Mouse (Mus musculus): Measurements from ENCODE around the gene Edem3. TPM values are rescaled to one million over a fixed set of nuclear protein-coding genes. Genes with fewer than 3 reads are reported as not detected.

The Edem3 gene
- polyA plus RNA-seq, 1 experiment: 3.6 TPM

DNA sequence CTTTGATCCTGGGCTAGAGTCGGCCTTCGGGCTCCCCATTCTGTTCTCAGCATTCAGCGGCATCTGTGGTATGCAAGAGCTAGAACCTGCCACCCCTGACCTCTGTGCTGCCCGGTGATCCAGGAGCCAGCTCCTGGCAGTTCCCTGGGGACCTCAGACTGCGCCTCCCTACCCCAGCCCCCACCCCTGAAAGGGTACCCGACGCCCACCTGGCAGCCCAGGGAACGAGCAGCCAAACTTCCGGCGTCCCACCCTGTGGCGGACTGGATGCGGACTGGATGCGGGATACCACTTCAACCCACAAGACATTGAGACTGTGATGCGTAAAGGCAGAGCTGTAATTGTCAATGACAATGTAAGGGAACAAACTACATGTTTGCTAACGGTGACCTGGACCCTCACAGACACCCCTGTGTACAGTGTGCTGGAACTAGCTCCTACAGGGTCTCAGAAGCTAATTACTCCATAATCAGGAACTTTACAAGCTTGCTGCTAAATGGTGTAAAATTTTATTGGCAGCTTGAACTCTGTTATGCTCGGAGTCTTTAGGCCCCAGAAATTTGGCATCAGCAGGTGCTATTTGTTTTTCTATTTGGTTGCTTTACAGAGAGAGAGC, 94.9 kb downstream of the Edem3 start:
- Histone ChIP-seq H3K4me3 (ENCODE audit: control insufficient read depth, low read depth, low read length) (no peak overlapping the region), H3K27ac (ENCODE audit: control insufficient read depth, insufficient read depth, low read depth, low read length) (no peak overlapping the region), H3K4me1 (ENCODE audit: control insufficient read depth, insufficient read depth, low read length) (peaks cover 6% of the 10 kb centered on the region), H3K36me3 (ENCODE audit: control insufficient read depth, insufficient read depth, low read length) (no peaks in the 10 kb centered on the region), H3K27me3 (ENCODE audit: control insufficient read depth, insufficient read depth, low read length) (no peaks in the 10 kb centered on the region)
- no peak for TF ChIP-seq POLR2A (IDR thresholded peaks at IDR 0.05; ENCODE audit: control insufficient read depth, low read depth, low read length)
- TF ChIP-seq CTCF (IDR thresholded peaks at IDR 0.05; ENCODE audit: control insufficient read depth, insufficient read depth, insufficient replicate concordance, low read depth, low read length): no peak

DNA sequence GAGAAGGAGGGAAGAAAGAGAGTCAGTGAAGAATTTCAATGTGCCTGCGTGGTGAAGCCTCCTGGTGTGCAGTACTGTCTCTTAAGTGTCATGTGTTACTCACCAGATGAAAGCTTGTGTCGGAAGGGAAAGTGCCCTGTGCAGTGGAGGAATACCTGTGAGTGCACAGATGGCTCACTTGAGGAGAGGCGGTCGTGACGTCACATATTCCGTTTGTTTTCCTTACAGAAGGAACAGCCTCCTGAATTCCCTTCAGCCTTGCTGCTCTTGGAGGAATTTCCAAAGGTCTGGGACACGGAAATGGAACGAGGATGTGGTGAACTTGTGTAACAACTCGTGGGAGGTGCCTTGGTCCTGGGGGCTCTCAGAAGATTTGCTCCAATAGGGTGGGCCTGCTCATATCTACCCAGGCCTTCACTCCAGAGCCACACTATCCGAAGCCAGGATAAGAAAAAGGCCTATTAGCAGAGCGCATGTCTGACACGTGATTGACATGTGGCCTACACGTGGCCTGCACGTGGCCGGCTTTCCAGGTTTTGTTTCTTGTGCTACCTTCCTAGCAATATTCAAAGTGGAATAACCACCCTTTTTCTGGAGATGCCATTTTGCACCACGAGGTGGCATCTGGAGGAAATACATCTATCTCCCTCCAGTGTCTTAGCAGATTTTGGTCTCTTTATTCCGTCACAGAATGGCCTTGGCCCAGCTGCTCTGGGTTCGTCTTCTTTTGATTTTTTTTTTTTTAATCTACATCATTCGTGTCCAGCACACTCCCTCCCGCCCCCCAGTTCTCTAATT, 96.1 kb downstream of the Edem3 start:
- TF ChIP-seq POLR2A (IDR thresholded peaks at IDR 0.05; ENCODE audit: control insufficient read depth, low read depth, low read length): no peak
- no peak for TF ChIP-seq CTCF (IDR thresholded peaks at IDR 0.05; ENCODE audit: control insufficient read depth, insufficient read depth, insufficient replicate concordance, low read depth, low read length)
- H3K4me3 ChIP-seq (ENCODE audit: control insufficient read depth, low read depth, low read length): no peak overlapping the region
- no peak overlapping the region for H3K27ac ChIP-seq (ENCODE audit: control insufficient read depth, insufficient read depth, low read depth, low read length)
- no peaks in the 10 kb centered on the region for H3K36me3 ChIP-seq (ENCODE audit: control insufficient read depth, insufficient read depth, low read length)
- H3K27me3 ChIP-seq (ENCODE audit: control insufficient read depth, insufficient read depth, low read length): no peaks in the 10 kb centered on the region
- peaks cover 6% of the 10 kb centered on the region for H3K4me1 ChIP-seq (ENCODE audit: control insufficient read depth, insufficient read depth, low read length)

DNA sequence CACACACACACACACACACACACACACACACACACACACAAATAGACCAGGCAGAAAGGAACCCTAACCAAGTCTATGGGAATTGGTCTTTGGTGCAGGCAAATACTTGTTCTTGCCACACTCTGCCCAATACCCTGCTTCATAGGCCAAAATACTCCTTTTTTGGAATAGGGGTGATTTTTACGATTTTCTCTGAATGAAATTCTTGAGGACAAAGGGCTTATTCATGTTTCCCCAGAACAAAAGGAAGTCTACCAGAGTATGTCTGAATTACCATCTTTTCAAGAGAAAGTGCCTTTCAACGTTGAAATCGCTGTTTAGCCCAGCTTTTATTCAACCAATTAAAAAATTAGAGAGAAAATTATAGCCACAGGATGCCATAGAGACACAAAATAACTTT, 96.8 kb downstream of the Edem3 start:
- no peaks in the 10 kb centered on the region for H3K27me3 ChIP-seq (ENCODE audit: control insufficient read depth, insufficient read depth, low read length)
- no peak for TF ChIP-seq CTCF (IDR thresholded peaks at IDR 0.05; ENCODE audit: control insufficient read depth, insufficient read depth, insufficient replicate concordance, low read depth, low read length)
- H3K36me3 ChIP-seq (ENCODE audit: control insufficient read depth, insufficient read depth, low read length): no peaks in the 10 kb centered on the region
- no peak overlapping the region for H3K27ac ChIP-seq (ENCODE audit: control insufficient read depth, insufficient read depth, low read depth, low read length)
- H3K4me3 ChIP-seq (ENCODE audit: control insufficient read depth, low read depth, low read length): no peak overlapping the region
- peaks cover 6% of the 10 kb centered on the region for H3K4me1 ChIP-seq (ENCODE audit: control insufficient read depth, insufficient read depth, low read length)

DNA sequence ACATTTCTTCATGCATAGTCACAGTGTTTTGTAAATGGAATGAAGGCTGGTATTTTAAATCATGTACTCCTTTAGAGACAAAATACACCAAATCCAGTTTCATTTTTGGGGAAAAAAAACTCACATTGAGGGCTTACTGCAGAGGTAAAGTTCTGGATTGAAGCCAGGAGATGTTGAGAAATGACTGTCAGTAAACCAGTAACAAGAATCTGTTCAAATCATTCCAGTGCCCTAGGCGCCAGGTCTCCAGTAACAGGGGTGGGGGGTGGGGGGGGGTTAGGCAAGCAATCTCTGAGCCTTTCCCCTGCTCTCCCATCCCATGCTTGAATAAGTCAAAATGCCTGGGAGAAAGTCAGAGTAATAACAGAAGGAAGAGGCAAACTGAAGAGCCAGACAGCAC, 100.4 kb downstream of the Edem3 start:
- Histone ChIP-seq H3K4me3 (ENCODE audit: control insufficient read depth, low read depth, low read length) (no peak overlapping the region), H3K36me3 (ENCODE audit: control insufficient read depth, insufficient read depth, low read length) (no peaks in the 10 kb centered on the region), H3K4me1 (ENCODE audit: control insufficient read depth, insufficient read depth, low read length) (peaks cover 3% of the 10 kb centered on the region), H3K27ac (ENCODE audit: control insufficient read depth, insufficient read depth, low read depth, low read length) (no peak overlapping the region), H3K27me3 (ENCODE audit: control insufficient read depth, insufficient read depth, low read length) (no peaks in the 10 kb centered on the region)
- TF ChIP-seq CTCF (IDR thresholded peaks at IDR 0.05; ENCODE audit: control insufficient read depth, insufficient read depth, insufficient replicate concordance, low read depth, low read length) (no peak), POLR2A (IDR thresholded peaks at IDR 0.05; ENCODE audit: control insufficient read depth, low read depth, low read length) (no peak)

DNA sequence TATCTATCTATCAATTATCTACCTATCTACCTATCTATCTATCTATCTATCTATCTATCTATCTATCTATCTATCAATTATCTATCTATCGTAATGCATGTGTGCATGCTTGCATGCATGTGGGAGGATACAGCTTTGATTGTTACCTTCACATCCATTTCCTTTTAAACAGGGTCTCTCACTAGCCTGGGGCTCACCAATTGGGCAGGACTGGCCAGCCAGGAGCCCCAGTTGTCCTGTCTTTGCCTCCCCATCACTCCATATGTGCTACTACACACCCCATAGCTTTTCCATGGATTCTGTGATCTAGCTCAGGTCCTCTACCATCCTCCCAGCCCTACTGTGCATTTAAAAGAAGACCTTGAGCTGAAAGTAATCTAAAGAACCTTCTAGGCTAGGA, 103.3 kb downstream of the Edem3 start:
- H3K4me3 ChIP-seq (ENCODE audit: control insufficient read depth, low read depth, low read length): no peak overlapping the region
- no peaks in the 10 kb centered on the region for H3K27me3 ChIP-seq (ENCODE audit: control insufficient read depth, insufficient read depth, low read length)
- TF ChIP-seq CTCF (IDR thresholded peaks at IDR 0.05; ENCODE audit: control insufficient read depth, insufficient read depth, insufficient replicate concordance, low read depth, low read length) (no peak), POLR2A (IDR thresholded peaks at IDR 0.05; ENCODE audit: control insufficient read depth, low read depth, low read length) (no peak)
- H3K4me1 ChIP-seq (ENCODE audit: control insufficient read depth, insufficient read depth, low read length): peaks cover 2% of the 10 kb centered on the region
- no peak overlapping the region for H3K27ac ChIP-seq (ENCODE audit: control insufficient read depth, insufficient read depth, low read depth, low read length)
- no peaks in the 10 kb centered on the region for H3K36me3 ChIP-seq (ENCODE audit: control insufficient read depth, insufficient read depth, low read length)

DNA sequence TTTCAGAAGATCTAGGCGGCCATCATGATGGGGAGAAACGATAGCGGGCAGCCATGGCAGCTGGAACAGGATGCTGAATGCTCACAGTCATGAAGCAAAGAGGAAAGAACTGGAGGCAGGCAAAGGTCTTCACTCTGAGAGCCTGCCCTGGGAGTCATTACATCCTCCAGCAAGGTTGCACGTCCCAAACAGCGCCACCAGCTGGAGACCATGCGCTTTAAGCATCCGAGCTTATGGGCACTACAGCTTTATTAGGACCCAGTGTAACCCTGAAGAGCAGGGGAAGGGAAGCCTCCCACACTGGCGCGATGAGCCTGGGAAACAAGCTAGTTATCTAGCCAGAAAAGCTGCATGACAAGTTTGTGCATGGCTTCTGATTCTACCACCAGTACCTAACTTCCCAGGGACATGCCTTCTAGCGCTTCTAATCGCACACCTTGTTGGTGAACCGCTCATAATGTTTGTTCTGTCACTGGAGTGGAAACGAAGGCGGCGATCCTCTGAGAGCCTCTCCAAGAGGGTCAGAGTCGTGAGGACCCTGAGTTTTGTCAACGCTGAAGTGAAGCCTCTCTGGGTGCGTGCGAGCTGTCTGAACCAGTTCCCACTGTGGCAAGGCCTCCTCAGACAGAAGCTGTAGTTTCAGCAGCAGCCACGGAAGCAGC, 106.3 kb downstream of the Edem3 start:
- H3K36me3 ChIP-seq (ENCODE audit: control insufficient read depth, insufficient read depth, low read length): no peaks in the 10 kb centered on the region
- H3K27ac ChIP-seq (ENCODE audit: control insufficient read depth, insufficient read depth, low read depth, low read length): no peak overlapping the region
- peak overlapping the region; percentile 12 for H3K4me3 ChIP-seq (ENCODE audit: control insufficient read depth, low read depth, low read length)
- H3K4me1 ChIP-seq (ENCODE audit: control insufficient read depth, insufficient read depth, low read length): peaks cover 10% of the 10 kb centered on the region
- TF ChIP-seq POLR2A (IDR thresholded peaks at IDR 0.05; ENCODE audit: control insufficient read depth, low read depth, low read length) (no peak), CTCF (IDR thresholded peaks at IDR 0.05; ENCODE audit: control insufficient read depth, insufficient read depth, insufficient replicate concordance, low read depth, low read length) (peak; percentile 41; the same call in 1 of the 2 replicates)
- no peaks in the 10 kb centered on the region for H3K27me3 ChIP-seq (ENCODE audit: control insufficient read depth, insufficient read depth, low read length)

DNA sequence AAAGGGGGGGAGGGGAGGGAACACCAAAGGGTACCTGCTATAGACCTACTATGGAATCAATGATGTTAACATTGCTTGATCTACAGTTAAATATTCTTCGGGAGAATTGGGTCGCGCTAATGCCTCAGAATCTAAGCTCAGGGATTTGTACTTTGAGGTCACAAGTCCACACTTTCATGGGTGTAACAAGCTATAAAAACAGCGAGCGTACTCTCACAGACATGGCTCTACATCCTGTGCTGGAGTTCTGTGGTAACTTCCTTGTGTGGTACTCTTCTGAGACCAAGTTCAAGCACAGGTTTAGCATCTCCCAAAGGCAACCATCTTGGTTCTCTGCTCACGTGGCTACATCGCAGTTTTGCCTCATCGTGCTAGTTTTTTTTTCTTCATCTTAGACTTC, 106.9 kb downstream of the Edem3 start:
- no peaks in the 10 kb centered on the region for H3K27me3 ChIP-seq (ENCODE audit: control insufficient read depth, insufficient read depth, low read length)
- peaks cover 10% of the 10 kb centered on the region for H3K4me1 ChIP-seq (ENCODE audit: control insufficient read depth, insufficient read depth, low read length)
- no peak overlapping the region for H3K27ac ChIP-seq (ENCODE audit: control insufficient read depth, insufficient read depth, low read depth, low read length)
- H3K4me3 ChIP-seq (ENCODE audit: control insufficient read depth, low read depth, low read length): no peak overlapping the region
- no peaks in the 10 kb centered on the region for H3K36me3 ChIP-seq (ENCODE audit: control insufficient read depth, insufficient read depth, low read length)
- TF ChIP-seq POLR2A (IDR thresholded peaks at IDR 0.05; ENCODE audit: control insufficient read depth, low read depth, low read length) (no peak), CTCF (IDR thresholded peaks at IDR 0.05; ENCODE audit: control insufficient read depth, insufficient read depth, insufficient replicate concordance, low read depth, low read length) (no peak)

All from testis, adult 2 months (tissue).